Mouse (Mus musculus): ENCODE results near the gene Gm5072. TPM values are rescaled to one million over a fixed set of nuclear protein-coding genes. Genes with fewer than 3 reads are reported as not detected.

Gene Gm5072
- not detected in 2 replicates for polyA plus RNA-seq (2012; rRNA removed)

GRCm38 (mm10) chrX:91392200-91392599 lies at the start of gene Gm5072:
Gm5072 (plus strand) TSS chrX:91392500.

Other genes with a start within 250 kb of the Gm5072 start
- gene Mageb2, start 60.8 kb upstream of the Gm5072 start, polyA plus RNA-seq (2012; rRNA removed): not detected in 2 replicates
- gene Gm8914, start 87.6 kb downstream of the Gm5072 start, polyA plus RNA-seq (2012; rRNA removed): not detected in 2 replicates
- not detected in 2 replicates for gene 1700084M14Rik, start 183.4 kb downstream of the Gm5072 start, polyA plus RNA-seq (2012; rRNA removed)
- not detected in 2 replicates for gene Gm14781, start 239.7 kb downstream of the Gm5072 start, polyA plus RNA-seq (2012; rRNA removed)